Mouse (Mus musculus) midbrain, embryonic 13.5 days (tissue): ENCODE results near the gene Olfr780. TPM values are rescaled to one million over a fixed set of nuclear protein-coding genes. Genes with fewer than 3 reads are reported as not detected.
"Not testable (repeated sequence)": the region's sequence is repeated elsewhere in the genome, so short reads cannot be mapped to it uniquely, and the experiment has no call there.

ENCODE experiments used
- ATAC-seq: fragments of 200-750 bp; cut with Nextera tagmentation; 2 replicates; pipeline ENCODE4 v1.8.0; 2017; ENCODE audit warnings: mild to moderate bottlenecking, moderate TSS enrichment, moderate library complexity
- H3K27ac ChIP-seq: fragments of 300-500 bp; sonication (generic); 2 replicates; pipeline ENCODE4 v1.5.1; 2015; ENCODE audit warnings: inconsistent platforms, mild to moderate bottlenecking, moderate library complexity
- H3K27me3 ChIP-seq: fragments of 300-500 bp; sonication (generic); 2 replicates; pipeline ENCODE4 v1.6.1; 2015; ENCODE audit warnings: mild to moderate bottlenecking, inconsistent platforms
- H3K36me3 ChIP-seq: fragments of 300-500 bp; sonication (generic); 2 replicates; pipeline ENCODE4 v1.6.1; 2015; ENCODE audit warnings: mild to moderate bottlenecking, inconsistent platforms
- H3K4me1 ChIP-seq: fragments of 300-500 bp; sonication (generic); replicated peaks from 2 replicates; pipeline ENCODE4 v1.6.1; 2015; ENCODE audit warnings: inconsistent platforms
- H3K4me2 ChIP-seq: fragments of 300-500 bp; sonication (generic); replicated peaks from 2 replicates; pipeline ENCODE4 v1.6.1; 2015; ENCODE audit warnings: moderate library complexity, mild to moderate bottlenecking, inconsistent platforms
- H3K4me3 ChIP-seq: fragments of 300-500 bp; sonication (generic); replicated peaks from 2 replicates; pipeline ENCODE4 v1.5.1; 2015; ENCODE audit warnings: mild to moderate bottlenecking, inconsistent platforms
- H3K9ac ChIP-seq: fragments of 300-500 bp; sonication (generic); replicated peaks from 2 replicates; pipeline ENCODE4 v1.6.1; 2015; ENCODE audit warnings: mild to moderate bottlenecking, inconsistent platforms
- H3K9me3 ChIP-seq: fragments of 300-500 bp; sonication (generic); 2 replicates; pipeline ENCODE4 v1.6.1; 2016; ENCODE audit warnings: mild to moderate bottlenecking, inconsistent platforms
- WGBS: fragments of 180-500 bp; shearing (Covaris S2); methylation state at CpG from one replicate; pipeline ENCODE4 v1.1.7; 2015; 5-methylcytosine and 5-hydroxymethylcytosine counted together
- polyA plus RNA-seq: library from polyadenylated mRNA; unstranded; fragments of >200 nt; fragmentation: Nextera tagmentation; extraction: Ambion mirVana; gene quantifications from 2 replicates; pipeline ENCODE4 v1.2.1, GENCODE M21; 2015

Olfr780 gene
- polyA plus RNA-seq, result not detected in 2 replicates

DNA sequence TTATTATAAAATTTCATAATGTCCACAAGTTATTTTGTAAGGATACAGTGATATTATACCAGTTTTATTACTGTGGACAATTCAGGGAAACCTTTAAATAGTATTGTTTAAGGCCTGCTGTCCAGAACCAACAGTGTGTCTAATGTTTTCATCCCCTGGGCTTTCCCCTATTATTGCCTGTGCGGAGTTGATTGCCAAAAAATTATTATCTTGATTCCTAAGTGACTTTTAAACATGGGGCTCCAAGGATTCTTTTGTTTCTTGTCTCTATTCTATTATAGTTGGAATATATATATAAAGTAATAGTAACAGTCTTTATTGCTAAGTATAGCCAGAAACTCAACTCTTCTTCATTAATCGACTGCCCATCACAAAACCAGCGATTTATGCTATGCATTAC, at the start of gene Olfr780:
TSS of gene Olfr780 (plus strand) at position 301 of the 400 bp plus-strand sequence.
- no peak within 1 kb of the TSS for H3K27ac ChIP-seq
- WGBS, result 93% methylated on average over 3 of the region's 3 CpGs
- H3K4me2 ChIP-seq, result no peak within 1 kb of the TSS
- no peak for ATAC-seq
- no peaks in the 10 kb centered on the region for H3K27me3 ChIP-seq
- H3K36me3 ChIP-seq, result no peaks in the 10 kb centered on the region
- no peak within 1 kb of the TSS for H3K9ac ChIP-seq
- H3K9me3 ChIP-seq, result no peaks in the 10 kb centered on the region
- H3K4me3 ChIP-seq, result no peak within 1 kb of the TSS
- no peaks in the 10 kb centered on the region for H3K4me1 ChIP-seq

DNA sequence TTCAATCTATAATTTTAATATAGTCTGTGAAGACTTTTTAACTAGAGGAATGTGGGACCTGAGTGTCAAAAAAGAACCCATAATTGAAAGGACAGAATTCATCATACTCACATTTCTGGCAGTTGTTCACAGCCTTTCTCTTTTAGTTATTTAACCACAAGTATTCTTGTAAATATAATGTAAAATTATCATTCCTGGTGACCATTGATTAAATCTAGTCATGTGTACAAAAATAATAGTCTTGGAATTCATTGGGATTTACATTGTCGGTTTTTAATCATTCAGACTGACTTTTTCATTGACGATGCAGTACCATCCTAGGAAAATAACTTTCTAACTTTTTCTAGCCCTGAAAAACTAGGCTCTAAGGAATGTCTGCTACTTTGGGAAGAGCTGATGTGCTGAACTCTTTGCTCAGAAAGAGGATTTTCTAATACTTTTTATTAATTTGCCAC, 46.8 kb upstream of the Olfr780 start, which contains the start of gene Olfr777:
TSS of gene Olfr777 (minus strand) at position 405 of the 455 bp plus-strand sequence.
- WGBS, result 93% methylated on average over 2 of the region's 2 CpGs
- H3K4me1 ChIP-seq, result no peaks in the 10 kb centered on the region
- H3K27me3 ChIP-seq, result no peaks in the 10 kb centered on the region
- H3K27ac ChIP-seq, result no peak within 1 kb of the TSS
- H3K9me3 ChIP-seq, result no peaks in the 10 kb centered on the region
- no peak within 1 kb of the TSS for H3K9ac ChIP-seq
- ATAC-seq, result no peak
- H3K4me2 ChIP-seq, result no peak within 1 kb of the TSS
- no peak within 1 kb of the TSS for H3K4me3 ChIP-seq
- H3K36me3 ChIP-seq, result no peaks in the 10 kb centered on the region

DNA sequence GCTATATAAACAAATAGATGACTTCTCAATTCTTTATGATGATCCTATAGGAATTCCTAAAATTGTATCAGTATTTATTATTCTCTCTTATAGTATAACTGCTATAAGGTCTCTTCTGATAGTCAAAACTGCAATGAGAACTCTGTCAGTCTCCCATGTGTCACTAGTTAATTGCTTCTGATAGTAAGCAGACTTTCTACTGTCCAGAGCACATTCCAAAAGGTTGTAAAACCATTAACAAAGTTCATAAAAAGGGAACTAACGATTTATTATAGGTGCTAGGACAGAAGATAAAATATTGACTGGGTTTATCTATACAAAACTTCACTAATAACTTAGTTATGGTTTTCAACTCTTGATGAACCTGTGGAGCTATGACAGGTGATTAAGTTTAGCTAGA, 4.9 kb upstream of the Olfr780 start:
- H3K9me3 ChIP-seq, H3K4me3 ChIP-seq, H3K27ac ChIP-seq, H3K4me2 ChIP-seq, H3K36me3 ChIP-seq, ATAC-seq, H3K9ac ChIP-seq, H3K27me3 ChIP-seq, H3K4me1 ChIP-seq: not testable (repeated sequence)
- 63% methylated on average over 1 of the region's 1 CpGs for WGBS

DNA sequence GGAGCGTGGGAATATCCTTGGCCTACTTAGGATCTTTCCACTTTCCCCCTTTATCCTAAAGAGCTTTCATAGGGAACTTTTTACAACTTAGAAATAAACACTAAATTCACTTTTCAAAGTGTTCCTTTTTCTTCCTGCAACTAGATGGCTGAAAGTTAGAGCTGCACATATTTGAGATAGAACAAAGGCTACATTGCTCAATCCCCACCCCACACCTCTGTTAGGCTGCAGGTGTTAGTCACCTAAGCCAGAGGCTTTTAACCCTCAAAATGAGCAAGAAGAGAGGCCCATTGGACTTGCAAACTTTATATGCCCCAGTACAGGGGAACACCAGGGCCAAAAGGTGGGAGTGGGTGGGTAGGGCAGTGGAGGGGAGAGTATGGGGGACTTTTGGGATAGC, 4.4 kb upstream of the Olfr780 start:
- not testable (repeated sequence) for H3K9me3 ChIP-seq, H3K27ac ChIP-seq, ATAC-seq, H3K4me3 ChIP-seq, H3K4me1 ChIP-seq, H3K9ac ChIP-seq, H3K4me2 ChIP-seq, H3K27me3 ChIP-seq, H3K36me3 ChIP-seq
- WGBS, result no CpG with 5 or more reads among the region's 1 CpGs

DNA sequence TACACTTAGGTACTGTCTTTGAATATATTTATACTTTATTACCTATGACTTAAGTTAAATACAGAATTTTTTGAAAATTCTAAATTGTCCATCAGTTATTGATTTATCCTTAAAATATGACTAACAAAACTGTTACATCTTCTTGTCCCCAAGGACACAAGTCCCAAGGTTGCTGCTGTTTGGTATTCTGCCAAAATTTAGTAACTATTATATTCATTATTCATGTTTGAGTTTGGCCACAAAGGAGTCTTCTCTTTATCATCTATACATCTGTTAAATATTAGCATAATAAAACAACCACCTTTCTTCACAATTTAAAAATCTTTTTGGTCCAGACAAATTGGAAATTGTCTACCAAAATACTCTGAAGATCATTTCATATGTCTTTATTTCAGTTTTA, 10.6 kb downstream of the Olfr780 start, which contains the start of gene Olfr781:
TSS of gene Olfr781 (plus strand) at position 301 of the 400 bp plus-strand sequence.
- H3K9ac ChIP-seq, result no peak within 1 kb of the TSS
- H3K4me2 ChIP-seq, result no peak within 1 kb of the TSS
- H3K36me3 ChIP-seq, result no peaks in the 10 kb centered on the region
- no peak within 1 kb of the TSS for H3K27ac ChIP-seq
- no peak for ATAC-seq
- no peak within 1 kb of the TSS for H3K4me3 ChIP-seq
- no peaks in the 10 kb centered on the region for H3K27me3 ChIP-seq
- H3K4me1 ChIP-seq, result no peaks in the 10 kb centered on the region
- H3K9me3 ChIP-seq, result no peaks in the 10 kb centered on the region

DNA sequence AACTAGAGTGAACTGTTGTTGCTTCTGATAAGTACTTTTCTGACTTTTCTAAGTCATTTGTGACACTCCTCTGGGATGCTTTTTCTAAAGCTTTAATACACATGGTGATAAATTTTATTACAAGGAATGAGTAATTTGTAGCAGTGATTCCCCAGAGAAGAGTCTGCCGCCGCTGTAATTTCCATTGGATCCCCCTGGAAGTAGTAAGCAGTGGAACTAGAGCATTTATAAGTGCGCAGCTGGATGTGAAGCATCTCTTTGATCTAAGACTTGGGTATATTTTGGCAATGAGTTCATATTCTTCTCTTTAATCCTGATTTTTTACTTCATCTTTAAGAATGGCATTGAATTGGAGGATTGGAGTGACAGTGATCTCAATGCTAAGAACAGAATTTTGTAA, 30.6 kb downstream of the Olfr780 start, which contains the start of gene Olfr782:
TSS of gene Olfr782 (plus strand) at position 301 of the 400 bp plus-strand sequence.
- Histone ChIP-seq H3K27me3 (no peaks in the 10 kb centered on the region), H3K9me3 (no peaks in the 10 kb centered on the region)
- ATAC-seq, result no peak

DNA sequence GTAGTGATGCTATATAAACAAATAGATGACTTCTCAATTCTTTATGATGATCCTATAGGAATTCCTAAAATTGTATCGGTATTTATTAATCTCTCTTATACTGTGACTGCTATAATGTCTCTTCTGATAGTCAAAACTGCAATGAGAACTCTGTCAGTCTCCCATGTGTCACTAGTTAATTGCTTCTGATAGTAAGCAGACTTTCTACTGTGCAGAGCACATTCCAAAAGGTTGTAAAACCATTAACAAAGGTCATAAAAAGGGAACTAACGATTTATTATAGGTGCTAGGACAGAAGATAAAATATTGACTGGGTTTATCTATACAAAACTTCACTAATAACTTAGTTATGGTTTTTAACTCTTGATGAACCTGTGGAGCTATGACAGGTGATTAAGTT, 34.6 kb downstream of the Olfr780 start:
- ATAC-seq, H3K4me1 ChIP-seq, H3K9me3 ChIP-seq, H3K4me2 ChIP-seq, H3K27me3 ChIP-seq, H3K9ac ChIP-seq, H3K27ac ChIP-seq, H3K36me3 ChIP-seq, H3K4me3 ChIP-seq: not testable (repeated sequence)
- WGBS, result 81% methylated on average over 2 of the region's 2 CpGs

More for the DNA sequence above, 30.6 kb downstream of the Olfr780 start, which contains the start of gene Olfr782:
- Histone ChIP-seq H3K27ac (no peak within 1 kb of the TSS), H3K4me3 (no peak within 1 kb of the TSS), H3K4me1 (no peaks in the 10 kb centered on the region), H3K9ac (no peak within 1 kb of the TSS), H3K4me2 (no peak within 1 kb of the TSS), H3K36me3 (no peaks in the 10 kb centered on the region)
- WGBS, result 88% methylated on average over 3 of the region's 3 CpGs

DNA sequence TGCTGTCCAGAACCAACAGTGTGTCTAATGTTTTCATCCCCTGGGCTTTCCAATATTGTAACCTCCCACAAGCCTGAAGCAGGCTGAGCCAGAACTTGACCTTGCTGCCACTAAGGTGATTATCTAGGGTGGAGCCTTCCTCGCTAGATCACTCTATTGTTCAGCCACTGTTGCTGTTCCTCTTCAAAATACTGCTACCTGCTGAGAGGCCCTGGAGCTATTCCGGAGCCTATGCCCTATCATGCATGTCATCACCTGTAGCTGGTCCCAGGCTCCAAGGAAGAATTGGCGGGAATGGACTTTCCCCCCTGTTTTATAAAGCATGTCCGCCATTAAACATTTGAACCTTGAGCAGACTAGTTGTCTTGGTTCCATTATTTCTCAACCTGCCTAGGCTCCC, 38.6 kb downstream of the Olfr780 start:
- H3K4me2 ChIP-seq, H3K9ac ChIP-seq, H3K4me1 ChIP-seq, H3K9me3 ChIP-seq, ATAC-seq, H3K36me3 ChIP-seq, H3K4me3 ChIP-seq, H3K27me3 ChIP-seq, H3K27ac ChIP-seq: not testable (repeated sequence)
- WGBS, result 83% methylated on average over 4 of the region's 4 CpGs

DNA sequence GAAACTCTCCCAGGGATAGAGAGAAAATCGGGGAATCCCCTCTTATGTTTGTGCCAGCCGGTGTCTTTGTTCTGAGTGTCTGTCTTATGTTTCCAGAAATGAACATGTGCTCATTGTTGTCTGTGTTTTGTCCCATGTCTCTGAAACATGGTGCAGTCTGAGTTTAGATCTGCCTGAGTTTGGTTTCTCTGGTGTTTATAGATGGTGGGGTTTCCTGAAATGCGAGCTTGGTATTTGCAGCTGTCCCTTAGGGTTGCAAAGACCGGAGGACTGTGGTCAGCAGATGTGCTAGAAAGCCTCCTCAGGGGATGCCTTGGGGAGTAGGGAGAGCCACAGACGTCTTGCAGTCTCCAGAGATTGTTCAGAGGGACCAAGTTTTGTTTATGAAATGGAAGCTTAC, 39.4 kb downstream of the Olfr780 start:
- Histone ChIP-seq H3K4me1 (no peaks in the 10 kb centered on the region), H3K9me3 (no peaks in the 10 kb centered on the region), H3K27me3 (no peaks in the 10 kb centered on the region), H3K4me2 (no peak overlapping the region), H3K9ac (no peak overlapping the region), H3K27ac (no peak overlapping the region), H3K4me3 (no peak overlapping the region), H3K36me3 (no peaks in the 10 kb centered on the region)
- no peak for ATAC-seq
- 80% methylated on average over 5 of the region's 5 CpGs for WGBS

Other genes starting within 250 kb of the Olfr780 start
- not detected in 2 replicates for gene Olfr766-ps1, start 249.1 kb upstream of the Olfr780 start, polyA plus RNA-seq
- not detected in 2 replicates for gene Olfr767, start 235.2 kb upstream of the Olfr780 start, polyA plus RNA-seq
- gene Olfr768, start 218.7 kb upstream of the Olfr780 start, polyA plus RNA-seq, result not detected in 2 replicates
- not detected in 2 replicates for gene Olfr769, start 200.3 kb upstream of the Olfr780 start, polyA plus RNA-seq
- gene Olfr770, start 179.1 kb upstream of the Olfr780 start, polyA plus RNA-seq, result not detected in 2 replicates
- gene Olfr771, start 153.4 kb upstream of the Olfr780 start, polyA plus RNA-seq, result not detected in 2 replicates
- gene Olfr772, start 140.2 kb upstream of the Olfr780 start, polyA plus RNA-seq, result not detected in 2 replicates
- gene Olfr773, start 130.7 kb upstream of the Olfr780 start, polyA plus RNA-seq, result not detected in 2 replicates
- not detected in 2 replicates for gene Olfr774, start 81.9 kb upstream of the Olfr780 start, polyA plus RNA-seq
- gene Olfr775, start 69.7 kb upstream of the Olfr780 start, polyA plus RNA-seq, result not detected in 2 replicates
- not detected in 2 replicates for gene Olfr776, start 59.0 kb upstream of the Olfr780 start, polyA plus RNA-seq
- gene Olfr777, start 46.6 kb upstream of the Olfr780 start, polyA plus RNA-seq, result not detected in 2 replicates
- gene Olfr781, start 10.7 kb downstream of the Olfr780 start, polyA plus RNA-seq, result not detected in 2 replicates
- gene Olfr782, start 30.7 kb downstream of the Olfr780 start, polyA plus RNA-seq, result not detected in 2 replicates
- 0.08 TPM in 1 of 2 replicates, not detected in the other for gene Olfr784, start 66.0 kb downstream of the Olfr780 start, polyA plus RNA-seq
- gene Olfr785, start 87.3 kb downstream of the Olfr780 start, polyA plus RNA-seq, result not detected in 2 replicates
- not detected in 2 replicates for gene Olfr786, start 109.2 kb downstream of the Olfr780 start, polyA plus RNA-seq
- not detected in 2 replicates for gene Olfr787, start 143.7 kb downstream of the Olfr780 start, polyA plus RNA-seq
- gene Olfr788, start 152.9 kb downstream of the Olfr780 start, polyA plus RNA-seq, result not detected in 2 replicates
- not detected in 2 replicates for gene Olfr789, start 166.6 kb downstream of the Olfr780 start, polyA plus RNA-seq
- not detected in 2 replicates for gene Olfr790, start 180.4 kb downstream of the Olfr780 start, polyA plus RNA-seq
- gene Olfr791, start 203.7 kb downstream of the Olfr780 start, polyA plus RNA-seq, result not detected in 2 replicates
- gene Olfr792, start 221.0 kb downstream of the Olfr780 start, polyA plus RNA-seq, result not detected in 2 replicates
- not detected in 2 replicates for gene Olfr794, start 249.5 kb downstream of the Olfr780 start, polyA plus RNA-seq